Mouse (Mus musculus) lung, postnatal 4 days (tissue): ENCODE measurements around the gene Fam104a.

ENCODE experiments used
- DNase-seq, 2 experiments: peaks; one replicate each; pipeline ENCODE4 v3.0.0; 2021

Gene Fam104a

DNA sequence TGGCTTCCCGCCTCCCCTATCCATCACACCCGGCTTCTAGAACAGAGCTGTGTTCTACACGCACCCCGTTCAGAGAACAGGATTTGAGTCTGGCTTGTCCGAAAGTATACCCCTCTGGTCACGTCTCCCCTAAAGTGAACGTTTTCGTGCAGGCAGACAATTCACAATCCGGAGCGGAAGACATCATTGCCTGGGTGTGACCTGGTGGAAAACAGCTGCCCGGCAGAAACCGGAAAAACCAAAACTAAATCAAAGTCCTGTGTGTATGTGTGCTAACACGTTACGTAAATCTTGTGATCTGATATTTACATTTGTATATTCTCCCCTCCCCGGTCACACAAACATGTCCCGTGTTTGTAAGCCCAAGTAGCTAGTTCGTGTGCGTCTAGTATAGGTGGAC, 58.5 kb downstream of the Fam104a start:
- DNase-seq: peak; percentile 21 to 52

DNA sequence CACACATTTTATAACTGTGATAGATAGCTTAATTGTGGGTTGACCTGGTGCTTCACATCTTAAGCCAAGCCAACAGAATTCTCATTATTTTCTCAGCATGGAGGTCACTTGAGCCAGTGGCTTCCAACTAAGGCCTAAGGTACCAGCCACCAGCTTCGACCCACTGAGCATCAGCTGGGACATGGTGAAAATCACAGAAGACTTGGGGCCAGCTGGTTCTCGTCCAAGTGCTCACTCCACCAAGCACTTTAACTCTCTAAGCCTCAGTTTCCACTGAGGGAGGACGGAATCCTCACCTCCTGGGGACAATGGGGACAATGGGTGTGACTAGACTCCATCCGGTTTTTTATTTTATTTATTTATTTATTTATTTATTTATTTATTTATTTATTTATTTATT, 61.9 kb downstream of the Fam104a start:
- DNase-seq: no peak

DNA sequence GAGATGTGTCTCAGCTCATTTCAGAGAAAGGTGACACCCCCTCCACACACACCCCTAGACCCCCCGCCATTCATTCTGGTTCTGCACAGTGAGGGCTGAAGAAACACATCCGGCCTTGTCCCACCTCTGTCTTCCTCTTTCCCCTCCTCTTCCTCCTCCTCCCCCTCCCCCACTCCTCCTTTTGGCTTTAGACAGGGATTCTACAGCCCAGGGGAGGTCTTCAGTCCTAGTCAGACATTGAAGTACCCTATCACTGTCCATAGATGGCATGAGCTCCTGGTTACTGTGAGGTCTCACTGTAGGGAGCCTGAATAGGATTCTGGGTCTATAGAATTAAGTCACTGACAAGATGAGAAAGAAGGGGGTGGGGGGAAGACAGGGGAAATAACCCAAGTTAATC, 63.0 kb downstream of the Fam104a start:
- DNase-seq: no peak

DNA sequence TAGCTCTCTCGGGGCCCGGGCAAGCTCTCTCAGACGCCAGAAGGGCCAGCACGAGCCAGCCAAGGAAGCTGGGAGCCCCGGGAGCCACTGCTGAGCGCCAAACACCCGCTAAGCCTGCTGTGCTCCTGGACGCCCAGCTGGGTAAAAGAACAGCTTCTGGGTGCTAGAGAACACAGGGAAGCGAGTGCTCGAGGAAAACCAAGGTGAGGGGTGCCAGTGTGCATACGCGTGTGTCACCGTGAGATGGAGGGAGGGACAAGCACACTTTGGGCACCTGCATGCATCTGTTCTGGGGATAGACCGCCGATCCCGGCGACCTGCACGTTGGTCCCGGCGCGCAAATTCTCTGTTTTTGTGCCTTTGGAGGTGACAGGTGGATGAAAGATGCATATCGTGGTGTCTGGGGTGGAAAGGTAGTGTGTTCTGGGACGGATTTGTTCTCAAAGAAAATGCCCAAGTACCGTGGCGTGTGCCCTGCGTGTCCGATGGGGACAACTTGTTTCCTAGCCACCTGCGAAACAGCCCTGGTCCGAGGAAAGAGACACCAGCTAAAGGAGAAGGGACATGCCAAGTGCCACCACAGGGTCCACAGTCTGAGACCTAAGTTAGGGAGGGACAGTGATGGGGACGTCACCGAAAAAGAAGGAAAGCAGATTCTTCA, 64.4 kb downstream of the Fam104a start:
- no peak for DNase-seq

DNA sequence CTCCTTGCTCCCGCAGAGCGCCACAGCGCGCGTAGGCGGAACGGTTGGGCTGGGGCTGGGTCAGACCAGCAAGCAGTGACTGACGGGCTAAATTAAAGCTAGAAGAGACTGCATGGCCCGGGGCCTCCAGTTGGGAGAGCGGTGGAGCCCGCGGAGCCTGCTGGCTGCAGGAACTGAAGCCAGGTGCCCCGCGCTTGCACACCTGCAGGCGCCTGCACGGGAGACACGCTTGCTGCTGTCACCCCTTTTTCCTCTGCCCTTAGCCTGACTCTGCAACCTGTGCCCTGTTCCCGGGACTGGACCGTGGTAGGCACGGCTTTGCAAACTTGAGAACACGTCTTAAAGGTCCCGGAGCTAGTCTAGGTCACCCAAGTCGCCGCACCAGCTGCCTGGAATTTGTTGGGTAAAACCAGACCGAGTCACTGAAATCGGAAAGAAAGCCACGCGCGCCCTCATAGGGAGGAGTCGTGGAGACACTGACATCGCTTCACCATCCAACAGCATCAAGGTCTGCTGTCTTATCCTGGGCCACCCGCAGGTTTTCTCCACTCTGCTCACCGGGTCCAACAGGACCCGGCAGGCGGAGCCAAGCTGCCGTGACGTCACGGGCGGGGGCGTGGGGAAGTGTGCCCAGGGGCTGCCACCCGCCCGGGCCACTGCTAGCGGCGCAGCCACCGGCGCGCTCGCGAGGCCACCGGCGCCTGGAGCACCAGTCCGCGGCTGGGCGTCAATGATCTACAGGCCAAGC, 65.1 kb downstream of the Fam104a start, which contains the start of gene Sstr2:
Gene Sstr2 (plus strand): TSS at position 671 of the 748 bp plus-strand sequence.
- peak; percentile 82 for DNase-seq

DNA sequence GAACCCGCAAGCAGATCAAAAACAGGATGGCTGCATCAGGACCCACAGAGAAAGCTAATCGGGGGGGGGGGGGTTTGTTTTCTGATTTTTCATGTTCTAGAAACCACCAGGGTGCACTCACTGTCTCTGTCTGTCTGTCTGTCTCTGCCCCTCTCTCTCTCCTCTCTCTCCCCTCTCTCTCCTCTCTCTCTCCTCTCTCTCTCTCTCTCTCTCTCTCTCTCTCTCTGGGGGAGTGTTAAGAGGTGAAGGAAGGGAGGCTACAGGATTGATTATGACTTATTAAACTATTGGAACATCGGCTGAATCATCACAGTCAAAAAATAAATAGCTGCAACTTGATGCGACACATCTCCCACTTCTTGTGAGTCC, 65.7 kb downstream of the Fam104a start:
- DNase-seq: no peak

DNA sequence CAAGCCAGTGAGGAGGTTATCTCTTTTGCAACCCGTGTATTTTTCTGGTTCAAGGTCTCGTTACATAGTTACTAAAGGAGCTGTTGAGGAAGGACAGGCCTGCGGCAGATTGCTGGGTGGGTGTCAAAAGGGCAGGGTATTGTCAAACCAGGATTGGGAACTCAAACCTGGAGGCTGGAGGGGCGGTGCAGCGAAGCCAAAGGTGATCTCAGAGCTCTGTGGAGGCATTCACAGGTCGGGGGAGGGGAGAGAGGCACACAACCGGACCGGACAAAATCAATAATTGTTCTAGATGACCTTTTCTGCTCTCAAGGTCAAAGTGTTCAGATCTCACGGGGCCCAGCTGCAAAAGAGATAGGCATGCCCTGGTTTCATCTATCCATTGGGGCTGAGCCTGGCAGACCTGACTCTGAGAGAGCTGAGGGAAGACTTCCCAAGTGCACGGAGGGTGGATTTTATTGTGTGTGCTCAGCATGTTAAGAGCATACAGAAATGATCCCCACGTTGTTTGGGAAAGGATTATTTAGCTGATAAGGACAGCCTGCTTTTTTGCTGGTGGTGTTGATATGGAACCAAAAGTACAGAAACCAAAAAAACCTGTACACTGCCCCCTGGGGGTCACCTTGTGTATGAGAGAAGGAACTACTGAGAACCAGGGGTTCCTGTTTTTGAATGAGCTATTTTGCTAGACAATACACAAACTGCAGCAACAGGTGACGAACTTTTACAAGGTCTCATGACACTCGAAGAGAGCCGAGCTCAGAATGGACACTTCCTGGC, 66.6 kb downstream of the Fam104a start:
- DNase-seq: peak in 1 of 2 experiments; percentile 82

DNA sequence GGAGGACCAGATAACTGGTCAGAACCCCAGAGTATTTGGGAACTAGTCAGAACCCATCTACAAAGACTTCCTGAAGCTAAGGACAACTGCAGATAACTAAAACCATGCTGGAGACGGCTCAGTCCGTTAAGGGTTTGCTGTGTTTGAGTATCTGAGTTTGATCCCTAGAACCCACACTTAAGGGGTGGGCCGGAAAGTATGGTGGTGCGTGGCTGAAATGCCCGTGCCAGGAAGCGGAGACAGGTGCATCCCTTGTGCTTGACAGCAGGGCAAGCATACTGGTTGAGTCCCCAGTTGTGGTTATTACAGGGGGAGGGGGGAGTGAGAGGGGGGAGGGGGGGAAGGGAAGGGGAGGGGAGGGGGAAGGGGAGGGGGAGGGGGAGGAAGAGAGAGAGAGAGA, 69.5 kb downstream of the Fam104a start:
- DNase-seq: no peak

DNA sequence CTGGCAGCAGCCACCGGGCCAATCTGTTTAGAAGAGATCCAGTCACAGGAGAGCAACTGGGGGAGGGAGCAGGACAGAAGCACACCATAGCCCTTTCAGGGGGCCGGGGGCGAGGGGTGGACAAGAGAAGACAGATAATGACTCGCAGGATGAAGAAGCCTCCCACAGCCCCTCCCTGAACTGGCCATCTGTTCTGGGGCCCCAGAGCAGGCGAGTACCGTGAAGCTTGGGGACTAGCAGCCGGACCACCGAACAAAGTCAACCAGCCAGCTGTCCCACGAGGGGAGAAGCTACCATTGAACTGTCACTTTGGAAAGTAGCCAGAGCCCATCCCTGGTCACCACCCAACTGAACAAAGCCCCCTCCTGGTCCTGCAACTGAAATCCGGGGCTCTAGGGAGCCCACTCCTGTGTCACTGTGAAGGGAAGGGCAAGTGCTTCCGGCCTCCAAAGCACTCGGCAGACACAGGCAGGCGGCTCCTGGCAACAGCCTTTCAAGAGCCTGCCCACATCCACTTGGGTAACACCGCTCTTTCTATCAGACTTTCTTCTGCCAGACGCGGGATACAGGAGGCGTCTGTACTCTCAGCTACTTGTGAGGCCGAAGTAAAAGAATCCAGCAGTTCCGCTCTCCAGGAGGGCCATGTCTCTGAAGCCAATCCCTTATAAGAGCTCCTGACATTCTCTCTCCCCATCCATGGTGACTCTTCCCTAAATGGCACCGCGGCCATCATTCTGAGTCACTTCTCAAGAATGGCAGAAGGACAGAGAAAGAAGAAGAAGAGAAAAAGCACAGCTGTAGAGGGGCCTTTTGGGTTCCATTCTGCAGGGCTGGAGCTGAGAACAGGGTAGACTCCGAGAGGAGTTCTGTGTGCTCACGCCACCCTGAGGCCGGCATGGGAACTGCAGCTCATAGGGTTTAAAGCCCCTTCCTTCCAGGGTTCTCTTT, 72.0 kb downstream of the Fam104a start:
- peak; percentile 69 to 70 for DNase-seq
